Mouse (Mus musculus) ES-E14 (cell line): ENCODE measurements at regions not wholly inside any gene's neighbourhood (a gene's known extent, or its start where the extent isn't known, plus 50 kb on each side); places are given as distances from the start of the nearest gene placed in this dataset.

ENCODE experiments used
- DNase-seq: peaks from one replicate; pipeline ENCODE4 v3.0.0-alpha.2; 2013; ENCODE audit warnings: low read depth, low spot score
- H3K27ac ChIP-seq: 2 replicates; pipeline ENCODE4 v1.5.1; 2012; ENCODE audit warnings: low read depth, mild to moderate bottlenecking, low read length, moderate library complexity, mixed read lengths; ENCODE audit not compliant: poor library complexity, insufficient read depth, severe bottlenecking
- H3K36me3 ChIP-seq: 2 replicates; pipeline ENCODE4 v1.6.1; 2012; ENCODE audit warnings: mild to moderate bottlenecking, low read length, moderate library complexity, mixed read lengths; ENCODE audit not compliant: control insufficient read depth, poor library complexity, insufficient read depth, severe bottlenecking
- H3K4me1 ChIP-seq, 2 experiments: fragments of 150-350 bp in 1 of 2; sonication (generic) in 1 of 2; 2 replicates each; pipeline ENCODE4 v1.6.1; 2012; ENCODE audit warnings: low read length in 2 of 2, mild to moderate bottlenecking in 1 of 2, mixed read lengths in 1 of 2; ENCODE audit not compliant: control insufficient read depth in 2 of 2, insufficient read depth in 2 of 2, poor library complexity in 1 of 2
- H3K4me3 ChIP-seq, 2 experiments: fragments of 150-350 bp in 1 of 2; sonication (generic) in 1 of 2; 2 replicates each; pipeline ENCODE4 v1.5.1; 2012; ENCODE audit warnings: low read length in 2 of 2, low read depth in 1 of 2, mild to moderate bottlenecking in 1 of 2, mixed read lengths in 1 of 2; ENCODE audit not compliant: insufficient read depth in 1 of 2, poor library complexity in 1 of 2, severe bottlenecking in 1 of 2
- H3K9ac ChIP-seq: 2 replicates; pipeline ENCODE4 v1.6.1; 2012; ENCODE audit warnings: low read depth, mild to moderate bottlenecking, low read length, mixed read lengths; ENCODE audit not compliant: poor library complexity, insufficient read depth, severe bottlenecking
- H3K9me3 ChIP-seq: fragments of 150-350 bp; sonication (generic); 2 replicates; pipeline ENCODE4 v1.6.1; 2012; ENCODE audit warnings: low read depth, mild to moderate bottlenecking, low read length; ENCODE audit not compliant: control insufficient read depth, insufficient read depth
- CHD2 ChIP-seq: IDR thresholded peaks from 2 replicates; pipeline ENCODE4 v1.6.1; 2014; ENCODE audit warnings: mild to moderate bottlenecking, low read depth, low read length, inconsistent platforms
- HCFC1 ChIP-seq: IDR thresholded peaks from 2 replicates; pipeline ENCODE4 v1.6.1; 2012; ENCODE audit warnings: low read length, inconsistent platforms, borderline replicate concordance; ENCODE audit not compliant: insufficient read depth
- MAFK ChIP-seq: IDR thresholded peaks from 2 replicates; pipeline ENCODE4 v1.6.1; 2014; ENCODE audit warnings: mild to moderate bottlenecking, low read depth, low read length, inconsistent platforms; ENCODE audit not compliant: insufficient read depth
- ZC3H11A ChIP-seq: IDR thresholded peaks from 2 replicates; pipeline ENCODE4 v1.6.1; 2012; ENCODE audit warnings: low read depth, mild to moderate bottlenecking, inconsistent platforms, low read length, borderline replicate concordance
- ZNF384 ChIP-seq: IDR thresholded peaks from 2 replicates; pipeline ENCODE4 v1.6.1; 2012; ENCODE audit warnings: low read depth, low read length, inconsistent platforms
- in situ Hi-C, 2 experiments: fragments of 600-800 bp; cut with MboI; formaldehyde crosslinking; loops; one replicate each; pipeline ENCODE4 v1.15.1; 2025; ENCODE audit warnings: low sequenced_read_pairs in 2 of 2, inconsistent platforms in 1 of 2; ENCODE audit not compliant: unreplicated experiment in 2 of 2

- Histone ChIP-seq H3K9ac (no peak overlapping the region), H3K4me1 (no peaks in the 10 kb centered on the region), H3K9me3 (no peaks in the 10 kb centered on the region), H3K36me3 (no peaks in the 10 kb centered on the region), H3K27ac (no peak overlapping the region), H3K4me3 (no peak overlapping the region)
- no peak for DNase-seq
- TF ChIP-seq HCFC1 (no peak), CHD2 (no peak), ZC3H11A (no peak), ZNF384 (no peak), MAFK (no peak)
- in situ Hi-C loops, result no loop called here
Measured at GRCm38 (mm10) chr9:91591915-91592314, 226.3 kb upstream of the Zic1 start.

DNA sequence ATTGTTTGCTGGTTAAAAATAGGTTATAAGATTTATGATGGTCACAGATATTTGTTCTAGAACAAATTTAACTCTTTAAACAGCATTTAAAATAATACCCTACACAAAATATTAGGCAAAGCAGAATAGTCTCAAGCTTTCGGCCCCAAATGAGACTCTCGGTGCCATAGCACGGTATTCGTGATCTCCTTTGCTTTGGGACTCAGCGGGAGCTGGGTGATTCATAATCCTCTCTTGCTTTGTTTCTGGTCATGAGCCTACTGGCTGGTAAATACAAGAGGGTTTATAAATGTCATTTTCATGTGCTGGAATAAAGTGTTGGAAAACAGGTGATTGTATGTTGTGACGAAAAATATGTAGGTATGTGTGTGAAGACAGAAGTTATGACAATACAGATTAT, 223.1 kb upstream of the Zic1 start:
- TF ChIP-seq ZC3H11A (no peak), HCFC1 (no peak), MAFK (no peak), ZNF384 (no peak)
- DNase-seq, result no peak
- no peak overlapping the region for H3K4me3 ChIP-seq
- H3K9ac ChIP-seq, result no peak overlapping the region
- no peaks in the 10 kb centered on the region for H3K36me3 ChIP-seq
- H3K27ac ChIP-seq, result no peak overlapping the region
- H3K9me3 ChIP-seq, result no peaks in the 10 kb centered on the region
- no peaks in the 10 kb centered on the region for H3K4me1 ChIP-seq
- in situ Hi-C loops, result no loop called here

DNA sequence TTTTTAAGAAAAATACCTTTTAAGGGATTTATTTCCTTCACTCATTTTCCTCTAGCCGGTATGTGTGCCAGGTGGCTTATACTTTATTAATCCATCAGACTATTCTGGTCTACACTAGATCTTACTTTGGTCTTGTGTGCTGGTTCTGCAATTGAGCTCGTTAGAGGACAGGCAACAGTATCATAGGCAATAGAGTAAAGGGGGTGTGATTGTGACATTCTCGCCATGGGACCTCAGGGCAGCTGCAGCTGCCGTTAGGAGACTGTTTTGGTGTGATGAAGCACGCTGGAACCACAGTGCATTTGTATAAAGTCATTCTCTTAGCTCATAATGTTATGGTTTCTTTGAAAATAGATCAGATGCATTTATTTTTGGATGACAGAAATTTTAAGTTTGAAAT, 222.3 kb upstream of the Zic1 start:
- Histone ChIP-seq H3K9ac (no peak overlapping the region), H3K4me3 (no peak overlapping the region), H3K36me3 (no peaks in the 10 kb centered on the region), H3K27ac (no peak overlapping the region), H3K9me3 (no peaks in the 10 kb centered on the region), H3K4me1 (no peaks in the 10 kb centered on the region)
- in situ Hi-C loops, result no loop called here
- DNase-seq, result no peak
- TF ChIP-seq HCFC1 (no peak), ZC3H11A (no peak), MAFK (no peak), ZNF384 (no peak), CHD2 (no peak)

GRCm38 (mm10) chr9:91587271-91587670, 221.7 kb upstream of the Zic1 start:
- Histone ChIP-seq H3K9ac (no peak overlapping the region), H3K4me1 (no peaks in the 10 kb centered on the region), H3K9me3 (no peaks in the 10 kb centered on the region), H3K27ac (no peak overlapping the region), H3K4me3 (no peak overlapping the region), H3K36me3 (no peaks in the 10 kb centered on the region)
- in situ Hi-C loops, result no loop called here
- TF ChIP-seq MAFK (no peak), ZC3H11A (no peak), HCFC1 (no peak), CHD2 (no peak), ZNF384 (no peak)
- no peak for DNase-seq

DNA sequence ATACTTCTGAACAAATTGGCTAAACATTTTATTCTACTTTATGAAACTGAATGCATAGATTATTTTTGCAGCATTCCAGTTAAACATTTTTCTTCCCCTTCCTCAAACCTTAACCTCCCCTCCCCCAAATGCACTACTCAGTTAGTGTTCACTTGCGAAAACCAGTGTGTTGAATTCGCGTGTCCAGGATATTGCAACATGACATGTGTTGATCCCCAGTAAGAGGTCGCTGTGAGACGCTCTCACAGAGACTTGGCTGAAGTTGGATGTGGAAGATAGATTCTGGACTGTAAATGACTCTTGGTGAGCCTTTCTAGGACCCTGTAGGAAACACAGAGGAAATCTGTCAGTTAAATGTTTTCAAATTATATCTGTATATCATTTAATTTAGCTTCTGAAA, 221.0 kb upstream of the Zic1 start:
- in situ Hi-C loops, result no loop called here
- TF ChIP-seq ZNF384 (no peak), HCFC1 (no peak), ZC3H11A (no peak), CHD2 (no peak), MAFK (no peak)
- no peak for DNase-seq
- Histone ChIP-seq H3K9me3 (no peaks in the 10 kb centered on the region), H3K4me1 (no peaks in the 10 kb centered on the region), H3K36me3 (no peaks in the 10 kb centered on the region), H3K4me3 (no peak overlapping the region), H3K27ac (no peak overlapping the region), H3K9ac (no peak overlapping the region)
